In genomic region chr1:162236624-162237159, GRCm38 (mm10) we compare ENCODE assay signal across 16 mouse cellular contexts.
"Had no signal": no experiment of that assay in that cellular context is flagged by ENCODE, and none has a peak within 500 bp of the region (broad histone marks: within the 10 kb centered on the region; RNA-seq: fewer than 3 reads in every experiment).

No protein-coding gene starts in this region.

- H3K4me1 ChIP-seq: liver, embryonic 13.5 days; liver, embryonic 15.5 days; midbrain, embryonic 12.5 days; midbrain, embryonic 15.5 days; neural tube, embryonic 12.5 days; stomach, embryonic 15.5 days had no signal

- H3K4me3 ChIP-seq: liver, embryonic 13.5 days; liver, embryonic 15.5 days; megakaryocyte, embryonic 14.5 days; midbrain, embryonic 12.5 days; midbrain, embryonic 15.5 days; neural tube, embryonic 12.5 days; stomach, embryonic 15.5 days had no signal

- DNase-seq: liver; liver, embryonic 13.5 days; liver, postnatal 0 days; lung, postnatal 36 days; right cerebral cortex, postnatal 14 days; thymus, adult 2 months; thymus, postnatal 25 days had no signal

- ATAC-seq: liver, postnatal 0 days; midbrain, embryonic 15.5 days had no signal

- H3K4me2 ChIP-seq: liver, embryonic 11.5 days; liver, embryonic 13.5 days; liver, embryonic 15.5 days; midbrain, embryonic 12.5 days; midbrain, embryonic 15.5 days; neural tube, embryonic 12.5 days; stomach, embryonic 15.5 days had no signal

- H3K9me3 ChIP-seq: liver, embryonic 13.5 days; liver, embryonic 15.5 days; megakaryocyte, embryonic 14.5 days; midbrain, embryonic 12.5 days; midbrain, embryonic 15.5 days; neural tube, embryonic 12.5 days; stomach, embryonic 15.5 days had no signal

- H3K9ac ChIP-seq: liver, embryonic 13.5 days; liver, embryonic 15.5 days; liver, postnatal 0 days; midbrain, embryonic 12.5 days; midbrain, embryonic 15.5 days; neural tube, embryonic 12.5 days; stomach, embryonic 15.5 days had no signal

- H3K27me3 ChIP-seq: liver, embryonic 13.5 days; liver, embryonic 15.5 days; megakaryocyte, embryonic 14.5 days; midbrain, embryonic 15.5 days; neural tube, embryonic 12.5 days; stomach, embryonic 15.5 days had no signal

- H3K27ac ChIP-seq: liver, embryonic 13.5 days; liver, embryonic 15.5 days; macrophage; midbrain, embryonic 12.5 days; midbrain, embryonic 15.5 days; neural tube, embryonic 12.5 days; stomach, embryonic 15.5 days; stomach, postnatal 0 days had no signal

- H3K36me3 ChIP-seq: liver, embryonic 13.5 days; liver, embryonic 15.5 days; midbrain, embryonic 12.5 days; midbrain, embryonic 15.5 days; neural tube, embryonic 12.5 days; stomach, embryonic 15.5 days had no signal
